Mouse (Mus musculus) midbrain, embryonic 13.5 days (tissue): ENCODE data around the gene Trub2. TPM values are rescaled to one million over a fixed set of nuclear protein-coding genes. Genes with fewer than 3 reads are reported as not detected.

Experiments used
- ATAC-seq: fragments of 200-750 bp; cut with Nextera tagmentation; 2 replicates; pipeline ENCODE4 v1.8.0; 2017; ENCODE audit warnings: mild to moderate bottlenecking, moderate TSS enrichment, moderate library complexity
- H3K27ac ChIP-seq: fragments of 300-500 bp; sonication (generic); 2 replicates; pipeline ENCODE4 v1.5.1; 2015; ENCODE audit warnings: inconsistent platforms, mild to moderate bottlenecking, moderate library complexity
- H3K27me3 ChIP-seq: fragments of 300-500 bp; sonication (generic); 2 replicates; pipeline ENCODE4 v1.6.1; 2015; ENCODE audit warnings: mild to moderate bottlenecking, inconsistent platforms
- H3K36me3 ChIP-seq: fragments of 300-500 bp; sonication (generic); 2 replicates; pipeline ENCODE4 v1.6.1; 2015; ENCODE audit warnings: mild to moderate bottlenecking, inconsistent platforms
- H3K4me1 ChIP-seq: fragments of 300-500 bp; sonication (generic); replicated peaks from 2 replicates; pipeline ENCODE4 v1.6.1; 2015; ENCODE audit warnings: inconsistent platforms
- H3K4me2 ChIP-seq: fragments of 300-500 bp; sonication (generic); replicated peaks from 2 replicates; pipeline ENCODE4 v1.6.1; 2015; ENCODE audit warnings: moderate library complexity, mild to moderate bottlenecking, inconsistent platforms
- H3K4me3 ChIP-seq: fragments of 300-500 bp; sonication (generic); replicated peaks from 2 replicates; pipeline ENCODE4 v1.5.1; 2015; ENCODE audit warnings: mild to moderate bottlenecking, inconsistent platforms
- H3K9ac ChIP-seq: fragments of 300-500 bp; sonication (generic); replicated peaks from 2 replicates; pipeline ENCODE4 v1.6.1; 2015; ENCODE audit warnings: mild to moderate bottlenecking, inconsistent platforms
- H3K9me3 ChIP-seq: fragments of 300-500 bp; sonication (generic); 2 replicates; pipeline ENCODE4 v1.6.1; 2016; ENCODE audit warnings: mild to moderate bottlenecking, inconsistent platforms
- WGBS: fragments of 180-500 bp; shearing (Covaris S2); methylation state at CpG from one replicate; pipeline ENCODE4 v1.1.7; 2015; 5-methylcytosine and 5-hydroxymethylcytosine counted together
- polyA plus RNA-seq: library from polyadenylated mRNA; unstranded; fragments of >200 nt; fragmentation: Nextera tagmentation; extraction: Ambion mirVana; gene quantifications from 2 replicates; pipeline ENCODE4 v1.2.1, GENCODE M21; 2015

Trub2 gene
- polyA plus RNA-seq, 1 experiment from 2014 or later: 45.5 TPM

GRCm38 (mm10) chr2:29739368-29739767 lies 48.9 kb downstream of the Trub2 start:
- no peak overlapping the region for H3K9ac ChIP-seq
- 72% methylated on average over 5 of the region's 5 CpGs for WGBS
- H3K4me2 ChIP-seq: no peak overlapping the region
- H3K4me3 ChIP-seq: no peak overlapping the region
- H3K27ac ChIP-seq: no peak overlapping the region
- H3K4me1 ChIP-seq: no peaks in the 10 kb centered on the region
- no peaks in the 10 kb centered on the region for H3K9me3 ChIP-seq
- ATAC-seq: no peak
- no peaks in the 10 kb centered on the region for H3K27me3 ChIP-seq
- peaks cover 61% of the 10 kb centered on the region for H3K36me3 ChIP-seq

GRCm38 (mm10) chr2:29738799-29739198 lies 49.5 kb downstream of the Trub2 start:
- no peaks in the 10 kb centered on the region for H3K9me3 ChIP-seq
- no peaks in the 10 kb centered on the region for H3K27me3 ChIP-seq
- H3K27ac ChIP-seq: no peak overlapping the region
- H3K4me3 ChIP-seq: no peak overlapping the region
- H3K9ac ChIP-seq: no peak overlapping the region
- WGBS: 76% methylated on average over 4 of the region's 4 CpGs
- no peaks in the 10 kb centered on the region for H3K4me1 ChIP-seq
- ATAC-seq: no peak
- H3K36me3 ChIP-seq: peaks cover 67% of the 10 kb centered on the region
- no peak overlapping the region for H3K4me2 ChIP-seq

- no peak overlapping the region for H3K27ac ChIP-seq
- no peak overlapping the region for H3K4me3 ChIP-seq
- H3K36me3 ChIP-seq: peaks cover 81% of the 10 kb centered on the region
- H3K4me2 ChIP-seq: no peak overlapping the region
- H3K9ac ChIP-seq: no peak overlapping the region
- whole genome bisulfite sequencing: 88% methylated on average over 12 of the region's 12 CpGs
- ATAC-seq: no peak
- no peaks in the 10 kb centered on the region for H3K4me1 ChIP-seq
- H3K27me3 ChIP-seq: no peaks in the 10 kb centered on the region
- H3K9me3 ChIP-seq: no peaks in the 10 kb centered on the region
Observed at GRCm38 (mm10) chr2:29737209-29737925, 50.9 kb downstream of the Trub2 start.

- H3K4me3 ChIP-seq: no peak overlapping the region
- peaks cover 94% of the 10 kb centered on the region for H3K36me3 ChIP-seq
- no peak overlapping the region for H3K4me2 ChIP-seq
- H3K9ac ChIP-seq: no peak overlapping the region
- no peak overlapping the region for H3K27ac ChIP-seq
- no peaks in the 10 kb centered on the region for H3K4me1 ChIP-seq
- H3K27me3 ChIP-seq: no peaks in the 10 kb centered on the region
- no peaks in the 10 kb centered on the region for H3K9me3 ChIP-seq
- no peak for ATAC-seq
- WGBS: 92% methylated on average over 12 of the region's 12 CpGs
Observed at GRCm38 (mm10) chr2:29735708-29736107, 52.6 kb downstream of the Trub2 start.

- Histone ChIP-seq H3K36me3 (peaks cover 95% of the 10 kb centered on the region), H3K27ac (no peak overlapping the region), H3K27me3 (no peaks in the 10 kb centered on the region), H3K9ac (no peak overlapping the region), H3K4me2 (no peak overlapping the region), H3K4me3 (no peak overlapping the region), H3K4me1 (no peaks in the 10 kb centered on the region), H3K9me3 (no peaks in the 10 kb centered on the region)
- WGBS: 97% methylated on average over 5 of the region's 5 CpGs
- ATAC-seq: no peak
Observed at GRCm38 (mm10) chr2:29733348-29733747, 55.0 kb downstream of the Trub2 start.

- peaks cover 95% of the 10 kb centered on the region for H3K36me3 ChIP-seq
- H3K9me3 ChIP-seq: no peaks in the 10 kb centered on the region
- ATAC-seq: no peak
- H3K27me3 ChIP-seq: no peaks in the 10 kb centered on the region
- H3K4me3 ChIP-seq: no peak overlapping the region
- H3K27ac ChIP-seq: no peak overlapping the region
- H3K4me1 ChIP-seq: no peaks in the 10 kb centered on the region
- no peak overlapping the region for H3K4me2 ChIP-seq
- no peak overlapping the region for H3K9ac ChIP-seq
- whole genome bisulfite sequencing: 92% methylated on average over 10 of the region's 10 CpGs
Observed at GRCm38 (mm10) chr2:29732559-29732958, 55.7 kb downstream of the Trub2 start.

GRCm38 (mm10) chr2:29731545-29731944 lies 56.8 kb downstream of the Trub2 start:
- Histone ChIP-seq H3K27ac (no peak overlapping the region), H3K4me1 (no peaks in the 10 kb centered on the region), H3K36me3 (peaks cover 95% of the 10 kb centered on the region), H3K4me2 (no peak overlapping the region), H3K9me3 (no peaks in the 10 kb centered on the region), H3K27me3 (no peaks in the 10 kb centered on the region), H3K4me3 (no peak overlapping the region), H3K9ac (no peak overlapping the region)
- ATAC-seq: no peak
- WGBS: 79% methylated on average over 3 of the region's 3 CpGs

- ATAC-seq: no peak
- Histone ChIP-seq H3K4me2 (no peak overlapping the region), H3K9ac (no peak overlapping the region), H3K27ac (no peak overlapping the region), H3K9me3 (no peaks in the 10 kb centered on the region), H3K4me1 (no peaks in the 10 kb centered on the region), H3K27me3 (no peaks in the 10 kb centered on the region), H3K4me3 (no peak overlapping the region), H3K36me3 (peaks cover 96% of the 10 kb centered on the region)
- WGBS: 68% methylated on average over 2 of the region's 2 CpGs
Observed at GRCm38 (mm10) chr2:29729500-29729899, 58.8 kb downstream of the Trub2 start.

GRCm38 (mm10) chr2:29724664-29725365 lies 63.5 kb downstream of the Trub2 start:
- H3K9ac ChIP-seq: no peak overlapping the region
- no peak overlapping the region for H3K4me2 ChIP-seq
- no peak for ATAC-seq
- H3K4me1 ChIP-seq: no peaks in the 10 kb centered on the region
- no peaks in the 10 kb centered on the region for H3K27me3 ChIP-seq
- H3K9me3 ChIP-seq: no peaks in the 10 kb centered on the region
- no peak overlapping the region for H3K4me3 ChIP-seq
- peaks cover 94% of the 10 kb centered on the region for H3K36me3 ChIP-seq
- no peak overlapping the region for H3K27ac ChIP-seq
- WGBS: 90% methylated on average over 5 of the region's 5 CpGs

- Histone ChIP-seq H3K9me3 (no peaks in the 10 kb centered on the region), H3K4me2 (no peak overlapping the region), H3K9ac (no peak overlapping the region), H3K36me3 (peaks cover 92% of the 10 kb centered on the region), H3K27ac (no peak overlapping the region), H3K4me1 (no peaks in the 10 kb centered on the region), H3K27me3 (no peaks in the 10 kb centered on the region), H3K4me3 (no peak overlapping the region)
- ATAC-seq: no peak
- WGBS: 95% methylated on average over 3 of the region's 3 CpGs
Observed at GRCm38 (mm10) chr2:29723132-29723531, 65.2 kb downstream of the Trub2 start.

- 95% methylated on average over 5 of the region's 5 CpGs for WGBS
- no peak for ATAC-seq
Observed at GRCm38 (mm10) chr2:29718581-29718980, 69.7 kb downstream of the Trub2 start.

GRCm38 (mm10) chr2:29716691-29717090 lies 71.6 kb downstream of the Trub2 start:
- H3K4me3 ChIP-seq: no peak overlapping the region
- H3K4me1 ChIP-seq: 0 out of 2 replicates have a peak, but pooled peaks cover 3% of the 10 kb centered on the region
- peak; percentile 63; the same call in 1 of the 2 replicates for ATAC-seq
- 17% methylated on average over 6 of the region's 6 CpGs for WGBS
- H3K4me2 ChIP-seq: no peak overlapping the region
- no peaks in the 10 kb centered on the region for H3K9me3 ChIP-seq
- no peaks in the 10 kb centered on the region for H3K27me3 ChIP-seq
- no peak overlapping the region for H3K9ac ChIP-seq
- no peak overlapping the region for H3K27ac ChIP-seq
- peaks cover 68% of the 10 kb centered on the region for H3K36me3 ChIP-seq

More at GRCm38 (mm10) chr2:29718581-29718980, 69.7 kb downstream of the Trub2 start:
- peaks cover 72% of the 10 kb centered on the region for H3K36me3 ChIP-seq
- no peak overlapping the region for H3K27ac ChIP-seq
- no peaks in the 10 kb centered on the region for H3K27me3 ChIP-seq
- no peak overlapping the region for H3K9ac ChIP-seq
- H3K9me3 ChIP-seq: no peaks in the 10 kb centered on the region
- 0 out of 2 replicates have a peak, but pooled peaks cover 3% of the 10 kb centered on the region for H3K4me1 ChIP-seq
- no peak overlapping the region for H3K4me2 ChIP-seq
- no peak overlapping the region for H3K4me3 ChIP-seq
